Mouse (Mus musculus): Measurements from ENCODE around the gene Gucd1. TPM values are rescaled to one million over a fixed set of nuclear protein-coding genes. Genes with fewer than 3 reads are reported as not detected.

The Gucd1 gene
- total and polyA plus RNA-seq, 2 experiments from 2014 or later, result 12.6 to 41.2 TPM

DNA sequence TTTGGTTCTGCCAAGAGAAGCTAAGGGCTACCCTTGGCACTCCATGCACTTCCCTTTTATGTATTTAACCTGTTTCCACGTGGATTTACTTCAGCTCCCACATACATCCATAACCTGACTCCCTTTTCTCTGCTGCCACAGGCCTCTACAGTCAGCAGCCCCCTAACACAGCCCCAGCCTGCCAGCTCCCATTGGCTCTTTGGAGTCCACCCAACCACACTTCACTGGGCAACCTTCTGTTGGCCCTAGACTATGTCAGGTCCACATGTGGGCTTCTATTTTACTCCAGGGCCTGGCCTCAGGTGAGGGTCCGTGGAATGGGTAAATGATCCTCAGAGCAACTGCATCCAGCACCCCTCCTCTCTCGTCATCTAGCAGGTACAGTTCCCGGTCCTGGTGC lies 215.2 kb downstream of the Gucd1 start:
- Histone ChIP-seq H3K27ac (ENCODE audit: low read depth, low read length) (no peak overlapping the region), H3K27me3 (ENCODE audit: insufficient read depth, low read length) (no peaks in the 10 kb centered on the region), H3K9me3 (ENCODE audit: low read length) (no peaks in the 10 kb centered on the region), H3K4me1 (ENCODE audit: insufficient read depth, low read length) (no peaks in the 10 kb centered on the region), H3K4me3 (ENCODE audit: low read depth, low read length) (no peak overlapping the region), H3K36me3 (ENCODE audit: insufficient read depth, low read length) (peaks cover 22% of the 10 kb centered on the region), H3K4me2 (ENCODE audit: low read depth, low read length, poor library complexity, severe bottlenecking) (no peak overlapping the region), H3K9ac (replicated peaks; ENCODE audit: low read length, poor library complexity, severe bottlenecking) (no peak overlapping the region)
- DNase-seq (ENCODE audit: low spot score) (no peak), ATAC-seq (ENCODE audit: low FRiP score) (no peak)
- no peak for TF ChIP-seq CTCF (IDR thresholded peaks at IDR 0.05)
- WGBS, result 93% methylated on average over 4 of the region's 4 CpGs

DNA sequence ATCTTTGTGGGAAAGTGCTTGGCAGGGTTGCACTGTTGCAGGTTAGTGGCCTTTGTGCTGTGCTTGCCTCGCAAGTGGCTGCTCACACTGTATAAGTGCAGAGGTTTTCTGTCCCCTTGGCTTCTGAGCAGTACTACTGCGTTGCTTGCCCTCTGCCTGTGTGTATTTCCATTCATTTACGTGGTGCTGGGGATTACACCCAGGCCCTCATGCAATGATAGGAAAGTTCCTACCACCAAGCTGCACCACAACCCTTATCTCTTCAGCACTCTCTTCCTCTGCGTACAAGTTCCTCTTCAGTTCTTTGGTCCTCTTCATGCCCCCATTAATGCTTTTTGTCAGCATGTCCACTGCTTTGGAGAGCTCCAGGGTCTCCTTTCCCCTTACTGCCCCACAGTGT lies 215.8 kb downstream of the Gucd1 start:
- no peaks in the 10 kb centered on the region for H3K27me3 ChIP-seq (ENCODE audit: insufficient read depth, low read length)
- no peaks in the 10 kb centered on the region for H3K4me1 ChIP-seq (ENCODE audit: insufficient read depth, low read length)
- no peak for TF ChIP-seq CTCF (IDR thresholded peaks at IDR 0.05)
- DNase-seq (ENCODE audit: low spot score), result no peak
- WGBS, result 92% methylated on average over 4 of the region's 4 CpGs
- H3K4me2 ChIP-seq (ENCODE audit: low read depth, low read length, poor library complexity, severe bottlenecking), result no peak overlapping the region
- no peak overlapping the region for H3K27ac ChIP-seq (ENCODE audit: low read depth, low read length)
- H3K36me3 ChIP-seq (ENCODE audit: insufficient read depth, low read length), result peaks cover 16% of the 10 kb centered on the region
- H3K9ac ChIP-seq (replicated peaks; ENCODE audit: low read length, poor library complexity, severe bottlenecking), result no peak overlapping the region
- H3K9me3 ChIP-seq (ENCODE audit: low read length), result no peaks in the 10 kb centered on the region
- no peak for ATAC-seq (ENCODE audit: low FRiP score)
- H3K4me3 ChIP-seq (ENCODE audit: low read depth, low read length), result no peak overlapping the region

DNA sequence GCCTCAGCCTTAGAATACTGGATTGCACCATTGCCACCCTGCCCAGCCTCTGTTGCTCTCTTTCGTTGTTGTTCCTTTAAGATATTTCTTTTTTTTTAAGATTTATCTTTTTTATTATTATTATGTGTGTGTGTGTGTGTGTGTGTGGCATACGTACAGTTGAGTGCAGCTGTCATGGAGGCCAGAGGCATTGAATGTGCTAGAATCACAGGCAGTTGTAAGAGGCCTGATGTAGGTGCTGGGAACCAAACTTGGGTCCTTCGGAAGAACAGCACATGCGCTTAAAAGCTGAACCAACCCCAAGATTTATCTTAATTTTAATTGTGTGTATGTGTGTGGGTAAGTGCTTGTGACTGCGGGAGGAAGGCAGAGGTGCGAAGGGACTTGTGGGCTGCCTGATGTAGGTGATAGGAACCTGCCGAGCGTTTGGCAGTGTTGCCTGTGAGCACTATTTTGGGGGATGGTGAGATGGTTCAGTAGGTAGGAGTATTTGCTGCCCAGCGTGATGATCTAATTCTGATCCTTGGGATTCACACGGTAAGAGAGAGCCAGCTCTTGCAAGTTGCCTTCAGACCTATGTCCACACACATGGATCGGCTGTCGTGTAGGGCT lies 216.5 kb downstream of the Gucd1 start:
- peaks cover 16% of the 10 kb centered on the region for H3K36me3 ChIP-seq (ENCODE audit: insufficient read depth, low read length)
- H3K4me1 ChIP-seq (ENCODE audit: insufficient read depth, low read length), result no peaks in the 10 kb centered on the region
- no peak overlapping the region for H3K27ac ChIP-seq (ENCODE audit: low read depth, low read length)
- WGBS, result 94% methylated on average over 12 of the region's 12 CpGs
- H3K4me3 ChIP-seq (ENCODE audit: low read depth, low read length), result no peak overlapping the region
- no peak for DNase-seq (ENCODE audit: low spot score)
- no peaks in the 10 kb centered on the region for H3K9me3 ChIP-seq (ENCODE audit: low read length)
- TF ChIP-seq CTCF (IDR thresholded peaks at IDR 0.05), result no peak
- no peak overlapping the region for H3K4me2 ChIP-seq (ENCODE audit: low read depth, low read length, poor library complexity, severe bottlenecking)
- H3K27me3 ChIP-seq (ENCODE audit: insufficient read depth, low read length), result no peaks in the 10 kb centered on the region
- no peak overlapping the region for H3K9ac ChIP-seq (replicated peaks; ENCODE audit: low read length, poor library complexity, severe bottlenecking)
- no peak for ATAC-seq (ENCODE audit: low FRiP score)

Other genes with a start within 250 kb of the Gucd1 start
- gene Adora2a, start 201.1 kb downstream of the Gucd1 start, total RNA-seq (2014; rRNA removed), result 4.3 and 11.7 TPM in 2 replicates
- 1.7 and 1.9 TPM in 2 replicates for gene Adora2a, start 201.1 kb downstream of the Gucd1 start, polyA plus RNA-seq (2015; fragmentation: Nextera tagmentation; extraction: Ambion mirVana)
- gene Upb1, start 116.9 kb downstream of the Gucd1 start, total RNA-seq (2014; rRNA removed), result 0.52 TPM in 1 of 2 replicates, not detected in the other
- gene Upb1, start 116.9 kb downstream of the Gucd1 start, polyA plus RNA-seq (2015; fragmentation: Nextera tagmentation; extraction: Ambion mirVana), result 0.44 and 0.72 TPM in 2 replicates
- 17.2 and 20.4 TPM in 2 replicates for gene Snrpd3, start 421 bp downstream of the Gucd1 start, total RNA-seq (2014; rRNA removed)
- 137 and 143 TPM in 2 replicates for gene Snrpd3, start 421 bp downstream of the Gucd1 start, polyA plus RNA-seq (2015; fragmentation: Nextera tagmentation; extraction: Ambion mirVana)
- gene Lrrc75b, start 42.4 kb upstream of the Gucd1 start, total RNA-seq (2014; rRNA removed), result 41.4 and 44.2 TPM in 2 replicates
- 37.5 and 39.5 TPM in 2 replicates for gene Lrrc75b, start 42.4 kb upstream of the Gucd1 start, polyA plus RNA-seq (2015; fragmentation: Nextera tagmentation; extraction: Ambion mirVana)
- 1.4 and 5.4 TPM in 2 replicates for gene Ggt1, start 43.6 kb upstream of the Gucd1 start, total RNA-seq (2014; rRNA removed)
- 1.0 and 2.0 TPM in 2 replicates for gene Ggt1, start 43.6 kb upstream of the Gucd1 start, polyA plus RNA-seq (2015; fragmentation: Nextera tagmentation; extraction: Ambion mirVana)
- 5.8 and 9.1 TPM in 2 replicates for gene Ggt5, start 71.4 kb upstream of the Gucd1 start, total RNA-seq (2014; rRNA removed)
- gene Ggt5, start 71.4 kb upstream of the Gucd1 start, polyA plus RNA-seq (2015; fragmentation: Nextera tagmentation; extraction: Ambion mirVana), result 1.3 and 2.4 TPM in 2 replicates
- 7.8 and 10.7 TPM in 2 replicates for gene Susd2, start 126.0 kb upstream of the Gucd1 start, total RNA-seq (2014; rRNA removed)
- 4.8 and 6.4 TPM in 2 replicates for gene Susd2, start 126.0 kb upstream of the Gucd1 start, polyA plus RNA-seq (2015; fragmentation: Nextera tagmentation; extraction: Ambion mirVana)
- 83.4 and 93.3 TPM in 2 replicates for gene Cabin1, start 246.4 kb upstream of the Gucd1 start, total RNA-seq (2014; rRNA removed)
- 30.1 and 31.6 TPM in 2 replicates for gene Cabin1, start 246.4 kb upstream of the Gucd1 start, polyA plus RNA-seq (2015; fragmentation: Nextera tagmentation; extraction: Ambion mirVana)